Mouse (Mus musculus) left cerebral cortex, adult 8-10 months (tissue): ENCODE data around the gene Gpr161. TPM values are rescaled to one million over a fixed set of nuclear protein-coding genes. Genes with fewer than 3 reads are reported as not detected.

Source experiments
- DNase-seq, 2 experiments: peaks; one replicate each; pipeline ENCODE4 v3.0.0; 2022; ENCODE audit warnings: low spot score in 2 of 2
- total RNA-seq, 4 experiments: library from RNA; stranded (reverse); gene quantifications; 2 replicates each; pipeline ENCODE4 v1.2.4; 2022

The Gpr161 gene
- total RNA-seq = 10 to 100 TPM in 1 of 4 experiments, 1 to 10 TPM in 3; 7.7 to 10.1 (median 9.0) TPM

- DNase-seq = no peak
Observed at GRCm38 (mm10) chr1:165295489-165295888, at the start of gene Gpr161. Gene Gpr161 (plus strand): TSS chr1:165295789.

GRCm38 (mm10) chr1:165246587-165246986 is 49.0 kb upstream of the Gpr161 start:
- DNase-seq = no peak

GRCm38 (mm10) chr1:165247085-165247484 is 48.5 kb upstream of the Gpr161 start:
- no peak for DNase-seq

- no peak for DNase-seq
Observed at GRCm38 (mm10) chr1:165247788-165248187, 47.8 kb upstream of the Gpr161 start.

GRCm38 (mm10) chr1:165248842-165249241 is 46.7 kb upstream of the Gpr161 start:
- no peak for DNase-seq

- DNase-seq = no peak
Observed at GRCm38 (mm10) chr1:165250546-165250945, 45.0 kb upstream of the Gpr161 start.

- DNase-seq = peak in 1 of 2 experiments; percentile 29
Observed at GRCm38 (mm10) chr1:165252027-165252671, 43.4 kb upstream of the Gpr161 start.

- DNase-seq = no peak
Observed at GRCm38 (mm10) chr1:165274946-165275345, 20.6 kb upstream of the Gpr161 start.

- no peak for DNase-seq
Observed at GRCm38 (mm10) chr1:165280741-165281140, 14.8 kb upstream of the Gpr161 start.

GRCm38 (mm10) chr1:165281351-165282221 is 14.0 kb upstream of the Gpr161 start:
- peak in 1 of 2 experiments; percentile 19 for DNase-seq

GRCm38 (mm10) chr1:165282222-165282966 is 13.2 kb upstream of the Gpr161 start:
- no peak for DNase-seq

- no peak for DNase-seq
Observed at GRCm38 (mm10) chr1:165282967-165283345, 12.6 kb upstream of the Gpr161 start.

GRCm38 (mm10) chr1:165284096-165284495 is 11.5 kb upstream of the Gpr161 start:
- no peak for DNase-seq

- DNase-seq = no peak
Observed at GRCm38 (mm10) chr1:165288165-165288564, 7.4 kb upstream of the Gpr161 start.

GRCm38 (mm10) chr1:165289831-165290230 is 5.8 kb upstream of the Gpr161 start:
- no peak for DNase-seq

GRCm38 (mm10) chr1:165291606-165292005 is 4.0 kb upstream of the Gpr161 start:
- DNase-seq = no peak

- DNase-seq = no peak
Observed at GRCm38 (mm10) chr1:165301108-165301507, 5.5 kb downstream of the Gpr161 start.

- no peak for DNase-seq
Observed at GRCm38 (mm10) chr1:165301567-165301966, 6.0 kb downstream of the Gpr161 start.

GRCm38 (mm10) chr1:165302455-165303208 is 7.0 kb downstream of the Gpr161 start:
- peak in 1 of 2 experiments; percentile 44 for DNase-seq

- DNase-seq = no peak
Observed at GRCm38 (mm10) chr1:165303209-165303608, 7.6 kb downstream of the Gpr161 start.

GRCm38 (mm10) chr1:165304341-165304740 is 8.8 kb downstream of the Gpr161 start:
- no peak for DNase-seq
